ENCODE assay signal across 8 mouse cellular contexts in the genomic region with DNA sequence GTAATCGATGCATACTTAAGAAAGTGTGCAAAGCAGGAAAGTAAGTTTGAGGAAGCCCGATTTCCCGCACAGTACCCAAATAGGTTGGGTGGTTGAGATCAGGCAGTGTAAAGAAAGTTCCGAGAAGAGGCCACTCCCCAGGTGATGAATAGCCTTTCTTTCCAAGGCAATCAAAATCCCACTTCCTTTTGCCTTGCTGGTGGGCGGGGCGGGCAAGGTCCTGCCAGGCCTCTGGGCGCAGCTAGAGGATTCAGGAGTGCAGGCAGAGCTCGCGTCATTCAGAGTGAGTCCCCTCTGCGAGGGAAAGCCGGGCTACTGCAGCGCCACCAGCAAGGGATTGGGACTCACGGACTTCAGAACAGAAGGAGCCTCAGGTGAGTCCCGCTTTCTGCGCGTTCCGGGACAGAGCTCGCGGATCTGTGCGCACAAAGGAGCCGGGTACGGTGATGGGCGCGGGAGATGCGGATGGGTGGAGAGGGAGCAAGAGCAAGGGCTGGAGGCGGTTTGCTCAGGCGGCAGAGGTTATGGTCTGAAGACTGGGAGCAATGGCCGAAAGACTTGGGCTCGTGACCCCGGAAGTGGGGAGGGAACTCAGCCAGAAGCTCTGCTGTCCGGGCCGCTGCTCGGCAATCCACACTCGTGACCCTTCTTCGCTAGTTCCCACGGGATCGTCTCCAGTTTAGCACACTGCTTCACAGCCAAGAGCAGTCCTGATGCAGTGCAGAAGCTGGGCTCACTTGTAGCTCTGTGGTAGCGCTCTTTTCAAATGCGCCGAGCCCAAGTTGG. TPM values are rescaled to one million over a fixed set of nuclear protein-coding genes. Genes with fewer than 3 reads are reported as not detected.
DNase-seq lines count a peak whose midpoint lies in the region; ATAC-seq lines count a peak whose summit lies in the region.

No protein-coding gene starts in this region.

- peak; percentile 32 for DNase-seq in layer of hippocampus, adult 11-12 months (ENCODE audit: low spot score)
- no peak for DNase-seq in layer of hippocampus, adult 9-10 months (ENCODE audit: low spot score)
- peak; percentile 89 to 92 for DNase-seq in heart, adult 18-20 months
- peak; percentile 92 for DNase-seq in kidney, adult 11 months
- peak; percentile 46 for DNase-seq in spleen, adult 12 weeks (ENCODE audit: low spot score)

- WGBS in embryonic facial prominence, embryonic 12.5 days: under 1% methylated on average over 40 of the region's 40 CpGs
- under 1% methylated on average over 40 of the region's 40 CpGs for WGBS in limb, embryonic 12.5 days
- WGBS in midbrain, embryonic 13.5 days: under 1% methylated on average over 40 of the region's 40 CpGs

- no peaks in the 10 kb centered on the region for H3K9me3 ChIP-seq in embryonic facial prominence, embryonic 12.5 days
- no peaks in the 10 kb centered on the region for H3K9me3 ChIP-seq in limb, embryonic 12.5 days
- no peaks in the 10 kb centered on the region for H3K9me3 ChIP-seq in midbrain, embryonic 13.5 days

- peak; percentile 93 for ATAC-seq in embryonic facial prominence, embryonic 12.5 days (ENCODE audit: insufficient number of reproducible peaks, insufficient read depth, low FRiP score, low TSS enrichment)
- ATAC-seq in limb, embryonic 12.5 days (ENCODE audit: insufficient number of reproducible peaks, insufficient read depth, low FRiP score, low TSS enrichment, low read depth): peak; percentile 92
- peak; percentile 94 for ATAC-seq in midbrain, embryonic 13.5 days

- peak overlapping the region; percentile 66 for H3K4me2 ChIP-seq in embryonic facial prominence, embryonic 12.5 days (replicated peaks)
- peak overlapping the region; percentile 53 for H3K4me2 ChIP-seq in limb, embryonic 12.5 days
- H3K4me2 ChIP-seq in midbrain, embryonic 13.5 days (replicated peaks): peak overlapping the region; percentile 73

- no peaks in the 10 kb centered on the region for H3K27me3 ChIP-seq in embryonic facial prominence, embryonic 12.5 days
- no peaks in the 10 kb centered on the region for H3K27me3 ChIP-seq in limb, embryonic 12.5 days
- no peaks in the 10 kb centered on the region for H3K27me3 ChIP-seq in midbrain, embryonic 13.5 days

- H3K36me3 ChIP-seq in embryonic facial prominence, embryonic 12.5 days: no peaks in the 10 kb centered on the region
- no peaks in the 10 kb centered on the region for H3K36me3 ChIP-seq in limb, embryonic 12.5 days
- no peaks in the 10 kb centered on the region for H3K36me3 ChIP-seq in midbrain, embryonic 13.5 days

- H3K9ac ChIP-seq in embryonic facial prominence, embryonic 12.5 days: peak overlapping the region; percentile 61
- peak overlapping the region; percentile 71 for H3K9ac ChIP-seq in limb, embryonic 12.5 days (replicated peaks)
- peak overlapping the region; percentile 68 for H3K9ac ChIP-seq in midbrain, embryonic 13.5 days (replicated peaks)

- peaks cover 18% of the 10 kb centered on the region for H3K4me1 ChIP-seq in embryonic facial prominence, embryonic 12.5 days
- H3K4me1 ChIP-seq in limb, embryonic 12.5 days (replicated peaks): peaks cover 7% of the 10 kb centered on the region; the same call in 1 of the 2 replicates
- H3K4me1 ChIP-seq in midbrain, embryonic 13.5 days (replicated peaks): peaks cover 16% of the 10 kb centered on the region

- H3K27ac ChIP-seq in embryonic facial prominence, embryonic 12.5 days: peak overlapping the region; percentile 89
- H3K27ac ChIP-seq in limb, embryonic 12.5 days: peak overlapping the region; percentile 94
- H3K27ac ChIP-seq in midbrain, embryonic 13.5 days: peak overlapping the region; percentile 68

- peak overlapping the region; percentile 62 for H3K4me3 ChIP-seq in embryonic facial prominence, embryonic 12.5 days
- peak overlapping the region; percentile 62 for H3K4me3 ChIP-seq in limb, embryonic 12.5 days (replicated peaks)
- peak overlapping the region; percentile 63 for H3K4me3 ChIP-seq in midbrain, embryonic 13.5 days (replicated peaks)

RNA-seq across cellular contexts. Expression of a gene that starts 0.6 kb away (rescaled TPM):
- 25.7 and 31.5 TPM in 2 replicates for polyA plus RNA-seq in embryonic facial prominence, embryonic 12.5 days (2016; fragmentation: Nextera tagmentation; extraction: Ambion mirVana)
- 10 to 100 TPM in 1 of 2 experiments, 1 to 10 TPM in 1; 9.0 to 10.9 TPM for total RNA-seq in heart, adult 18-20 months (2021)
- polyA plus RNA-seq in limb, embryonic 12.5 days (2016; fragmentation: Nextera tagmentation; extraction: Ambion mirVana): 27.1 and 27.2 TPM in 2 replicates
- polyA plus RNA-seq in midbrain, embryonic 13.5 days (2015; fragmentation: Nextera tagmentation; extraction: Ambion mirVana): 11.6 TPM in 2 replicates

RNA-seq across cellular contexts. Expression of a gene that starts 25.2 kb away (rescaled TPM):
- polyA plus RNA-seq in embryonic facial prominence, embryonic 12.5 days (2016; fragmentation: Nextera tagmentation; extraction: Ambion mirVana): 0.78 TPM in 2 replicates
- total RNA-seq in heart, adult 18-20 months (2021): 10 to 100 TPM; 24.2 to 28.6 TPM
- polyA plus RNA-seq in limb, embryonic 12.5 days (2016; fragmentation: Nextera tagmentation; extraction: Ambion mirVana): 0.52 and 0.73 TPM in 2 replicates
- polyA plus RNA-seq in midbrain, embryonic 13.5 days (2015; fragmentation: Nextera tagmentation; extraction: Ambion mirVana): 0.36 and 0.49 TPM in 2 replicates

RNA-seq across cellular contexts. Expression of a gene that starts 57.4 kb away (rescaled TPM):
- polyA plus RNA-seq in embryonic facial prominence, embryonic 12.5 days (2016; fragmentation: Nextera tagmentation; extraction: Ambion mirVana): not detected in 2 replicates
- not detected for total RNA-seq in heart, adult 18-20 months (2021)
- not detected in 2 replicates for polyA plus RNA-seq in limb, embryonic 12.5 days (2016; fragmentation: Nextera tagmentation; extraction: Ambion mirVana)
- polyA plus RNA-seq in midbrain, embryonic 13.5 days (2015; fragmentation: Nextera tagmentation; extraction: Ambion mirVana): 0.22 TPM in 1 of 2 replicates, not detected in the other

RNA-seq across cellular contexts. Expression of a gene that starts 59.0 kb away (rescaled TPM):
- not detected in 2 replicates for polyA plus RNA-seq in embryonic facial prominence, embryonic 12.5 days (2016; fragmentation: Nextera tagmentation; extraction: Ambion mirVana)
- total RNA-seq in heart, adult 18-20 months (2021): not detected
- polyA plus RNA-seq in limb, embryonic 12.5 days (2016; fragmentation: Nextera tagmentation; extraction: Ambion mirVana): not detected in 2 replicates
- polyA plus RNA-seq in midbrain, embryonic 13.5 days (2015; fragmentation: Nextera tagmentation; extraction: Ambion mirVana): not detected in 2 replicates
